Mouse (Mus musculus) liver, embryonic 12.5 days (tissue): ENCODE results near the gene Lgals3bp. TPM values are rescaled to one million over a fixed set of nuclear protein-coding genes. Genes with fewer than 3 reads are reported as not detected.

Source experiments
- ATAC-seq: fragments of 200-750 bp; cut with Nextera tagmentation; 2 replicates; pipeline ENCODE4 v1.8.0; 2017; ENCODE audit warnings: moderate number of reproducible peaks, mild to moderate bottlenecking, moderate library complexity
- H3K27ac ChIP-seq: fragments of 300-500 bp; sonication (generic); 2 replicates; pipeline ENCODE4 v1.5.1; 2016; ENCODE audit warnings: mild to moderate bottlenecking
- H3K27me3 ChIP-seq: fragments of 300-500 bp; sonication (generic); replicated peaks from 2 replicates; pipeline ENCODE4 v1.6.1; 2016; ENCODE audit warnings: mild to moderate bottlenecking, moderate library complexity
- H3K36me3 ChIP-seq: fragments of 300-500 bp; sonication (generic); 2 replicates; pipeline ENCODE4 v1.6.1; 2016; ENCODE audit warnings: mild to moderate bottlenecking, moderate library complexity
- H3K4me1 ChIP-seq: fragments of 300-500 bp; sonication (generic); 2 replicates; pipeline ENCODE4 v1.6.1; 2016
- H3K4me2 ChIP-seq: fragments of 300-500 bp; sonication (generic); 2 replicates; pipeline ENCODE4 v1.6.1; 2016; ENCODE audit warnings: mild to moderate bottlenecking, moderate library complexity
- H3K4me3 ChIP-seq: fragments of 300-500 bp; sonication (generic); 2 replicates; pipeline ENCODE4 v1.5.1; 2016; ENCODE audit warnings: mild to moderate bottlenecking, moderate library complexity
- H3K9ac ChIP-seq: fragments of 300-500 bp; sonication (generic); 2 replicates; pipeline ENCODE4 v1.6.1; 2016; ENCODE audit warnings: mild to moderate bottlenecking, moderate library complexity
- H3K9me3 ChIP-seq: fragments of 300-500 bp; sonication (generic); replicated peaks from 2 replicates; pipeline ENCODE4 v1.6.1; 2016; ENCODE audit warnings: mild to moderate bottlenecking, moderate library complexity
- WGBS: fragments of 180-500 bp; shearing (Covaris S2); methylation state at CpG from one replicate; pipeline ENCODE4 v1.1.7; 2016; ENCODE audit not compliant: insufficient replicate concordance; 5-methylcytosine and 5-hydroxymethylcytosine counted together
- polyA plus RNA-seq: library from polyadenylated mRNA; unstranded; fragments of >200 nt; fragmentation: Nextera tagmentation; extraction: Ambion mirVana; gene quantifications from 2 replicates; pipeline ENCODE4 v1.2.1, GENCODE M21; 2016

The Lgals3bp gene
- polyA plus RNA-seq, 1 experiment from 2014 or later = 22.7 TPM

DNA sequence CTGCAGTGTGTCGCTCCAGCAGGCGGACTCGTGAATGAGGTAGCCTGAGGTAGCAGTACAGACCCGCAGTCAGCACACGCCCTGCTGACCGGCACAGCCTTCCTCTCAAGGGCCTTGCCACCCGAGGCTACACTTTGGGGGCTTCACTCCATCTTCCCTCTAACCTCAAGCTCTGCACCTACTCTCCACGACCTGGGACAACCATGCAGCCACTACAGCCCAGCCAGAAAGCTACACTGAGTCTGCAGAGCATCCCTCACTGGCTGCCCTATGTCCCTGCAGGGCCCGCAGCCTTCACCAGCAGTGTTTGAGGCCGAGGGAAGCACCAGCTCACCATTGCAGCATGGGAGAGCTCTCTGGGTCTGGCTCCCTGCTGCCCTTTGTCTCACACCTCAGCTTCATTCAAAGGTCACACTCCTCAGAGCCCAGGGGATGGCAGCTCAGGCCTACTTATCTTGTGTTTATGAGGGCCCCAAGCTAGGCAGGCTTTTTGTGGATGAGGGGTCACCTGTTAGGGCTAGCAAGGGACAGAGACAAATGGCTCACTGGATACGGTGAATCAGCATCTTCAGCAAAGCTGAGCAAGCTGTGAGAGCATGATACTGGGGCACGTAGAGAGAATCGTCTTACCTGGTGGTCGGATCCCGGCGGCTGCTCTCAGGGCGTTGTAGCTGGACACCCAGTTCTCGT lies 6.3 kb upstream of the Lgals3bp start:
- peaks cover 71% of the 10 kb centered on the region for H3K36me3 ChIP-seq
- 0 out of 2 replicates have a peak, but pooled peaks cover 6% of the 10 kb centered on the region for H3K4me1 ChIP-seq
- no peaks in the 10 kb centered on the region for H3K9me3 ChIP-seq
- H3K9ac ChIP-seq = no peak overlapping the region
- 73% methylated on average over 18 of the region's 18 CpGs for WGBS
- H3K27me3 ChIP-seq = no peaks in the 10 kb centered on the region
- H3K27ac ChIP-seq = no peak overlapping the region
- no peak overlapping the region for H3K4me2 ChIP-seq
- no peak overlapping the region for H3K4me3 ChIP-seq
- no peak for ATAC-seq

DNA sequence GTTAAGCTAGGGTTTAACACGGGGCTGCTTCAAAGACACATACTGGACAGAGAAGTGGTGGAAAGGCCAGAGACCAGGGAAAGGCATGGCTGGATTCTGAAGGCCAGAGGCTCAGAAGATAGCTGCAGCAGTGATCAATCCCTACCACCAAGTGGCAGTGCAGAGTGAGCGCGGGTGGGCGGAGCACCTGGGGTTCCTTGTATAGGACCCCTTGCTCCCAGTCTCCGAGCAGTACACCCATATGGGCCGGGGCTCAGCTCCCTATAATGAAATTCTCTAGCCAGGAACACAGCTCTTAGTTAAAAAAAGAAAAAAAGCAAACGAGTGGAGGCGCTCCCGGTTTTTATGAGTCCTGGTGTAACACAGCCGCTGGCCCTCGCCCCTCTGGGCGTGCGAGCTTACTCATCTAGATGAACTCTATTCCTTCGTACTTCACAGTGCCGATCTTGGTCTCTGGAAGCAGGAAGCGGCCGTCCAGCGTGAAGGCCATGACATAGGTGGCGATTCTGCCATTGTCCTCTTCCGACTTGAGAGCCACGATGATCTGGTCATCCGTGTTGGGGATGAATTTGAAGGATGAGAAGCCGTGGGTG lies 5.5 kb upstream of the Lgals3bp start:
- no peak overlapping the region for H3K4me3 ChIP-seq
- no peak overlapping the region for H3K4me2 ChIP-seq
- WGBS = 80% methylated on average over 23 of the region's 23 CpGs
- H3K36me3 ChIP-seq = peaks cover 67% of the 10 kb centered on the region
- H3K9ac ChIP-seq = no peak overlapping the region
- no peak overlapping the region for H3K27ac ChIP-seq
- ATAC-seq = no peak
- H3K4me1 ChIP-seq = peaks cover 8% of the 10 kb centered on the region
- no peaks in the 10 kb centered on the region for H3K27me3 ChIP-seq
- no peaks in the 10 kb centered on the region for H3K9me3 ChIP-seq

DNA sequence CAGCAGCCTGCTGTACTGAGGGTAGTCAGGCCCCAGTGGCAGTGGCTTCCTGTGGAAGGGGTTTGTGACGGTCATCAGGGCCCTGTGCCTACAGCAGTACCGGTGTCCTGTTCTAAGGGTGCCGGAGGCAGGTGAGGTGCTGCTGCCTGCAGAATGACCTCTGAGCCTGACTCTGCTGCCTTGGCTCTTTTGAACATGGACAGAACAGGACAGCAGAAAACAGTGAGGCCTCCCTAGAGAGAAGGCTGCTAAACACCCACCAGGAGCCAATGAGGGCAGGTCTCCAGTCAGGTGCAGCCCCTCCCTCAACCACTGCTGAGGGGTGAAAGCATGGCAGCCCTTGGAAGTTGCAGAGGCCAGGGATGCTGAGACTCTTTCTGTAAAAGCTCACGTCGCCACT lies 4.6 kb upstream of the Lgals3bp start:
- Histone ChIP-seq H3K4me1 (peaks cover 17% of the 10 kb centered on the region), H3K36me3 (peaks cover 60% of the 10 kb centered on the region), H3K4me2 (no peak overlapping the region), H3K9ac (no peak overlapping the region), H3K9me3 (no peaks in the 10 kb centered on the region), H3K27me3 (no peaks in the 10 kb centered on the region), H3K27ac (no peak overlapping the region), H3K4me3 (no peak overlapping the region)
- 85% methylated on average over 5 of the region's 5 CpGs for WGBS
- ATAC-seq = no peak

DNA sequence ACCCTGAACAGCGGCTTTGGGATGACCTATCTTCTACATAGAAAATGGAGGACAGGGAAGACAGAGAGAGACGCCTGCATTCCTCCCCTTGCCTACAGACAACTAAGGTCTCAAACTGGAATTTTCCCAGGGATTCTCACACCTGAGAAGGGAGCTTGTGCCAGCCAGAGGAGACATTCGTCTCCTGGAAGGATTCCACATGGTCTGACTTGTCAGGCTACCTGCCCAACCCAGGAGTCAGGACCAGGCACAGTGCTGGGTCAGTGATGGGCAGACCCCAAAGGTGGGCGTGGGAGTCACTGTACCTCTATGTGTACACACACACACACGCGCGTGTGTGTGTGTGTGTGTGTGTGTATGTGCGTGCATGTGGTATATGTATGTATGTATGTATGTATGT lies 3.4 kb upstream of the Lgals3bp start:
- H3K9me3 ChIP-seq = no peaks in the 10 kb centered on the region
- WGBS = 77% methylated on average over 8 of the region's 8 CpGs
- H3K36me3 ChIP-seq = peaks cover 48% of the 10 kb centered on the region
- no peak overlapping the region for H3K4me2 ChIP-seq
- no peak overlapping the region for H3K27ac ChIP-seq
- no peak overlapping the region for H3K9ac ChIP-seq
- H3K27me3 ChIP-seq = no peaks in the 10 kb centered on the region
- H3K4me1 ChIP-seq = peaks cover 29% of the 10 kb centered on the region
- ATAC-seq = no peak
- no peak overlapping the region for H3K4me3 ChIP-seq

DNA sequence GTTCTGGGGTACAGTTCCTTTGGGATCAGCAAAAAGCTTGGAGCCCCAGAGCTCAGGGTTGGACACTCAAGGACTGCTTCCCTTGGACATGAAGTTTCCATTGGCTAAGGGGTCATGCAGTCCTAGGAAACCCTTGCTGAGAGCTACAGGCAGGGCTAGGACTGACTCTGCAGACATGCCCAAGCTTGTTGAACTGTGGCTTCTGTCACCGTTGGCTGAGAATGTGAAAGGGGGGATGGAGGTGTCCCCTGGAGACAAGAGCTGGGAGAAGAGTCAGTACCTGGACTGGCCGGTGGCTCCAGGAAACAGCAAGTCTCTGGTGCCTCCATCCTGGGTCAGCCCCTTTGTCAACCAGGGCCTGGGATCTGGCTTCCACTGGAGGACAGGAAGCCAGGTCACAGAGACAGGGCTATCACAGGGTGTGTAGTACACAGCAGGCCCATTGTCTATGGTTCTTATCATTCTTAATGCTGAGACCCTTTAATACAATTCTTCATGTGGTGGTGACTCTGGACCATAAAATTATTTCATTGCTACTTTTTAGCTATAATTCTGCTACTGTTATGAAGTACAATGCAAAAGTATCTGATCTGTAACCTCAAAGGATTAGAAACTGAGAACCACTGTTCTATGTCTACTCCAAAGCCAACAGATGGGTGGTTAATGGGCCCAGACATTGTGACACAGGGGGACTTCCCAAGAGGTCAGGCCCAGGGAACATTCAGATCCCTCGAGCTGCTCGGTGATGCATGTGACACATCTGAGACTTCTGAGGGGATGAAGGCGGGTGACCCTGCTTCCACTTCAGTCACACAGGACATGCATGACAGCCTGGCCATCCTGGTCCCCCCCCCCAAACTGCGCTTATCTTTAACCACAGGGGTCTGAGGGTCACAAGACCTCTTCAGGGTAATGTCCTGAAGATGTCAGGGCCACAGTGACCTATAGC lies 2.3 kb upstream of the Lgals3bp start:
- Histone ChIP-seq H3K4me1 (peaks cover 33% of the 10 kb centered on the region), H3K9ac (no peak overlapping the region), H3K27me3 (no peaks in the 10 kb centered on the region), H3K27ac (no peak overlapping the region), H3K4me3 (no peak overlapping the region), H3K4me2 (no peak overlapping the region), H3K36me3 (peaks cover 43% of the 10 kb centered on the region), H3K9me3 (no peaks in the 10 kb centered on the region)
- WGBS = 60% methylated on average over 6 of the region's 6 CpGs
- no peak for ATAC-seq

DNA sequence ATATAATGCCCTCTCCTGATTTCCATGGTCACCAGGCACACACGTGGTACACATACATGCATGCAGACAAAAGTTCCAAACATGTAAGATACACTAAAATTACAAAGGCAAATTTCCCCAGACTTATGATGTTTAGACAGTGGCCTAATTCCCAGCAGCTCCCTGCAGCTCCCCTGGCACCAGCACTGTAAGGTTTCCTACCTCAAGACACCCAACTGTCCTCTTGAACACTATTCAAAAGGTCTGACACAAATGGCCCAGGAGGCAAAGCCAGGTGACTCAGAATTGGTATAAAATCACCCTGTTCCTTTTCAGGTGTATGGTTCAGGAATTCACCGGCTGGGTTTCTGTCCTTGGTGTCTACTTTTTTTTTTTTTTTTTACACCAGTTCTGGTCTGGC lies 1.3 kb upstream of the Lgals3bp start:
- 67% methylated on average over 2 of the region's 2 CpGs for WGBS
- Histone ChIP-seq H3K36me3 (peaks cover 34% of the 10 kb centered on the region), H3K4me2 (no peak overlapping the region), H3K9me3 (no peaks in the 10 kb centered on the region), H3K4me1 (peaks cover 34% of the 10 kb centered on the region), H3K27me3 (no peaks in the 10 kb centered on the region), H3K27ac (no peak overlapping the region), H3K4me3 (no peak overlapping the region), H3K9ac (no peak overlapping the region)
- ATAC-seq = no peak

DNA sequence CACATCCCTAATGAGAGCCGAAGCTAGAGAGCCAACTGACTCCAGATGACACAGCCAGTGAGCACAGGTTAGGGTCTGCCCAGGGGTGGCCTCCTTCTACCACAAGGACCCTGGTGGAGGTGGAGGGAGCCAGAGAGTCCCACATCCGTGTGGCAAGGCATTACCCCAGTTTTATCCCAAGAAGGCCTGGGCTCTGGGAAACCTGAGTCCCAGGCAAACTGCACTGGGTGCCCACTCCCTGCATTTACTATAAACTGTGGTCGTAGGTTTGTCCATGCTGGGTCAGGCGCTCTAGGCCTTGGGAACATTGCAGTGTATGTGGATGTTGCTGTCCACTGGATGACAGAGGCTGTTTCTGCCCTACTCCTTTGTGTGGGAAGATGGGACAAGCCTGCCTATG lies 697 bp downstream of the Lgals3bp start:
- Histone ChIP-seq H3K4me3 (peak overlapping the region; percentile 16; the same call in 1 of the 2 replicates), H3K27me3 (no peaks in the 10 kb centered on the region), H3K36me3 (peaks cover 22% of the 10 kb centered on the region), H3K9me3 (no peaks in the 10 kb centered on the region), H3K4me1 (peaks cover 34% of the 10 kb centered on the region), H3K9ac (0 out of 2 replicates have a peak overlapping the region, but pooled peaks have one; percentile 6), H3K4me2 (peak overlapping the region; percentile 48), H3K27ac (peak overlapping the region; percentile 61)
- 62% methylated on average over 4 of the region's 4 CpGs for WGBS
- no peak for ATAC-seq

DNA sequence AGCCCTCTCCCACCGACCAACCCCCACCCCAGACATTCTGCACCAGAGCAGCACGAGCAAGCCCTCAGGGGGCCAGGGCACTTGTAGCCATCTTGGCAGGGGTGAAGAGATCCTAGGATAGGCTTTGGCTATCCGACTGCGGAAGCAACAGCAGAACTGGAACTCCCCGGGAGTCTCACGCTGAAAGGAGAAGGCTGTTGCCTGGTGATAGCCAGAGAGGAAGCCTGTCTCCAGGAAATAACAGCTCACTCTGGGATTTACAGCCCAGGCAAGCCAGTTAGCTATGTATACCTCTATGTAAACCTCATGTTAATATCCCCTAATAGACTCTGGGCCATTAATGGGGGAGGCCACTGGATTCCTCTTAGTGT lies 1.3 kb downstream of the Lgals3bp start:
- Histone ChIP-seq H3K4me1 (peaks cover 34% of the 10 kb centered on the region), H3K36me3 (peaks cover 22% of the 10 kb centered on the region), H3K27me3 (no peaks in the 10 kb centered on the region), H3K27ac (peak overlapping the region; percentile 72), H3K4me3 (no peak overlapping the region), H3K4me2 (peak overlapping the region; percentile 48), H3K9ac (peak overlapping the region; percentile 15; the same call in 1 of the 2 replicates), H3K9me3 (no peaks in the 10 kb centered on the region)
- WGBS = 10% methylated on average over 6 of the region's 6 CpGs
- peak; percentile 29; the same call in 1 of the 2 replicates for ATAC-seq

DNA sequence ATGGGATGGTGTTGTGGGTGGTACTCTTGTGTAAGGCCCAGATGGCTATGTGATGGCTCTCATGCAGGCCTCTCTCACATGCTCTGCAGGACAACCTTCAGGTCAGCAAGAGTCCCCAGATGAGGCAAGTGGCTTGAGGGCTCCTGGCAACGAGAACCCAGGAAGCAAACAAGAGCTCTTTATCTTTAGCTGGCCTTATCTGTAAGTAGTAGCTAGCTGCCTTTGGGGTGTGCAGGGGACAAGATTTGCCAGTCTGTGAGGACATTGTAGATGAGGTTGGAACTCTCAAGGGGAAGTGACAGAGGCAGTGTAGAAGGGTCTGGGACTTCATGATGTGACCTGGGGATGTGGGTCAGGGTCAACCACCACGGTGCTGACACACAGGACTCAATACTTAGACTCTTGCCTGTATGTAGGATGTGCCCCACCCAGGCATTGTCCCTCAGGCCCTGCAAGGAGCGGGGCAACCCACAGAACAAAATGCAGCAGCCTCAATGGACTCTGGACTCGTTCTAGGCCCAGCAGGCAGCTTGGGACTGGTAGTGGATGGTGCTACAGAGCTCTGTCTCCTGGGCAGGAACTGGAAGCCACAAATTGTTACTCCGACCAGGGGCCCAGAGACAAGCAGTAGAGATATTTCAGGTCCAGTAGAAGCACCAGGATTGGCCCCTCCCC lies 1.9 kb downstream of the Lgals3bp start:
- no peaks in the 10 kb centered on the region for H3K9me3 ChIP-seq
- H3K9ac ChIP-seq = peak overlapping the region; percentile 15; the same call in 1 of the 2 replicates
- ATAC-seq = peak; percentile 60
- H3K27ac ChIP-seq = peak overlapping the region; percentile 72
- H3K4me1 ChIP-seq = peaks cover 34% of the 10 kb centered on the region
- H3K4me3 ChIP-seq = no peak overlapping the region
- H3K4me2 ChIP-seq = peak overlapping the region; percentile 48
- H3K27me3 ChIP-seq = no peaks in the 10 kb centered on the region
- WGBS = 23% methylated on average over 5 of the region's 5 CpGs
- peaks cover 20% of the 10 kb centered on the region for H3K36me3 ChIP-seq

DNA sequence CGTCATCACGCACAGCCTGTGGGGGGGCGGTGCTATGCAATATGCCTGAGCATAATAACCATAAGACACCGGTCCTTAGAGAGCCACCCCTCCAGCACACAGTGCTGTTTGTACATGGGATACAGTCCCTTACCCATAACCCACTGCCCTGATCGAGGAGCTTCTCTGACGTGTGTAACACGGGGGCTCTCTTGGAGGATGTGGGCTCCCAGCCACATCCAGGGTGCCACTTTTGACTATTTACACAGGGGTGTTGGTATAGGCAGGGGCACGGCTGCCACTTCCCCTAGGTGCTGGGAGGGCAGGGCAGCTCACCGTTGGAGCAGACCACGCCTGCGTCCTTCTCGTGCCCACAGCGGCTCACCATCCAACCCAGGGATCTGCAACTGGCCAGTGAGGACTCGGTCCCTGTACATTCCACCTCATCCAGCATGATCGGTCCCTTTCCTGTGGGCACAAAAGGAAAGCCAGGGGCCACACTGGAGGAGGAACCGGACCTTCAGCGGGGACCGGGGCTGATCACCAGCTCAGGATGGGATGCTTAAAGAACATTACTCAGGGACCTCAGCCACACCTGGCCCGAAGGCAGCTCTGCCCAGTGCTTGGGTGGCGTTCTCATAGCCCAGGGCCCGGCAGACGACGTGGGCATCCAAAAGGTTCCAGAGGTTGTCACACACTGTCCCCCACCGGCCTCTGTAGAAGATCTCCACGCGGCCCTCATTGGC lies 3.9 kb downstream of the Lgals3bp start:
- peaks cover 21% of the 10 kb centered on the region for H3K36me3 ChIP-seq
- H3K4me2 ChIP-seq = no peak overlapping the region
- H3K4me3 ChIP-seq = no peak overlapping the region
- ATAC-seq = no peak
- peaks cover 34% of the 10 kb centered on the region for H3K4me1 ChIP-seq
- no peak overlapping the region for H3K27ac ChIP-seq
- no peak overlapping the region for H3K9ac ChIP-seq
- WGBS = 83% methylated on average over 26 of the region's 26 CpGs
- no peaks in the 10 kb centered on the region for H3K9me3 ChIP-seq
- H3K27me3 ChIP-seq = no peaks in the 10 kb centered on the region

DNA sequence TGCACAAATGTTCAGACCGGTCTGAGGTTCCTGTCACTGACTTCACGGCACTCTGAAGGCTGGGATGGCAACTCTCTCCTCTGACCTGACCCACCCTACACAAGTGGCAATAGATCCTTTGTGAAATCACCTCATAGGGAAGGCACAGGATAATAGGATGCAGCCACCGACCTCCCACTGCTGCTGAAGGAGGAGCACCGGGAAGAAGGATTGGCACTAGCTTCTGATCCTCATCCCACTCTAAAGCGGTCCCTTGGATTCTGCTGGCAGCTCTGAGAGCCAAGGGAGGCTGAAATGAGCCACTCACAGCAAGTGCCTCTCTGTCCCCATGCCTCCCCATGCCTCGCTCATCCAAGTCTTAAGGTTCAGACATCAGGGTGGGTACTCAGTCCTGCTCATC lies 7.4 kb downstream of the Lgals3bp start:
- Histone ChIP-seq H3K4me1 (peaks cover 4% of the 10 kb centered on the region), H3K27me3 (no peaks in the 10 kb centered on the region), H3K9ac (no peak overlapping the region), H3K4me3 (no peak overlapping the region), H3K4me2 (no peak overlapping the region), H3K36me3 (peaks cover 24% of the 10 kb centered on the region), H3K9me3 (no peaks in the 10 kb centered on the region), H3K27ac (no peak overlapping the region)
- ATAC-seq = no peak
- 58% methylated on average over 6 of the region's 6 CpGs for WGBS
